Mouse (Mus musculus) hindbrain, postnatal 0 days (tissue): ENCODE measurements around the gene Rtraf. TPM values are rescaled to one million over a fixed set of nuclear protein-coding genes. Genes with fewer than 3 reads are reported as not detected.
A peak's percentile ranks its signal among the peaks of the same experiment; 100 is the strongest.

Experiments used
- ATAC-seq: fragments of 200-750 bp; cut with Nextera tagmentation; 2 replicates; pipeline ENCODE4 v1.8.0; 2017; ENCODE audit warnings: mild to moderate bottlenecking, moderate TSS enrichment, moderate library complexity
- DNase-seq: peaks from one replicate; pipeline ENCODE4 v3.0.0-alpha.2; 2015; ENCODE audit warnings: low spot score
- H3K27ac ChIP-seq: fragments of 300-500 bp; sonication (generic); 2 replicates; pipeline ENCODE4 v1.5.1; 2014; ENCODE audit warnings: mild to moderate bottlenecking
- H3K27me3 ChIP-seq: fragments of 300-500 bp; sonication (generic); 2 replicates; pipeline ENCODE4 v1.6.1; 2014; ENCODE audit warnings: low read length, mixed read lengths; ENCODE audit not compliant: insufficient read depth
- H3K36me3 ChIP-seq: fragments of 300-500 bp; sonication (generic); 2 replicates; pipeline ENCODE4 v1.6.1; 2014; ENCODE audit warnings: low read length, mixed read lengths; ENCODE audit not compliant: insufficient read depth
- H3K4me1 ChIP-seq: fragments of 300-500 bp; sonication (generic); 2 replicates; pipeline ENCODE4 v1.6.1; 2014; ENCODE audit warnings: antibody characterized with exemption, low read length, mixed read lengths; ENCODE audit not compliant: insufficient read depth
- H3K4me2 ChIP-seq: fragments of 300-500 bp; sonication (generic); 2 replicates; pipeline ENCODE4 v1.6.1; 2014; ENCODE audit warnings: low read depth, mild to moderate bottlenecking, low read length, moderate library complexity, mixed read lengths
- H3K4me3 ChIP-seq: fragments of 300-500 bp; sonication (generic); 2 replicates; pipeline ENCODE4 v1.5.1; 2014; ENCODE audit warnings: low read length
- H3K9ac ChIP-seq: fragments of 300-500 bp; sonication (generic); replicated peaks from 2 replicates; pipeline ENCODE4 v1.6.1; 2014; ENCODE audit warnings: mild to moderate bottlenecking, low read length, moderate library complexity, mixed read lengths
- H3K9me3 ChIP-seq: fragments of 300-500 bp; sonication (generic); 2 replicates; pipeline ENCODE4 v1.6.1; 2016; ENCODE audit warnings: low read length, mixed read lengths
- CTCF ChIP-seq: IDR thresholded peaks from 2 replicates; pipeline ENCODE4 v1.5.1; 2016; ENCODE audit warnings: antibody characterized with exemption, control low read depth, low read depth
- WGBS: fragments of 180-500 bp; shearing (Covaris S2); extraction: QIAGEN DNeasy Blood & Tissue Kit; methylation state at CpG from one replicate; pipeline ENCODE4 v1.1.7; 2014; 5-methylcytosine and 5-hydroxymethylcytosine counted together
- polyA plus RNA-seq: library from polyadenylated mRNA; unstranded; fragments of >200 nt; fragmentation: Nextera tagmentation; extraction: Ambion mirVana; gene quantifications from 2 replicates; pipeline ENCODE4 v1.2.1, GENCODE M21; 2015
- total RNA-seq: library from RNA; depleted of rRNA; stranded (reverse); fragments of >200 nt; gene quantifications from 2 replicates; pipeline ENCODE4 v1.2.3, GENCODE M21; 2014

The Rtraf gene
- total and polyA plus RNA-seq, 2 experiments from 2014 or later = 51.5 to 152 TPM

DNA sequence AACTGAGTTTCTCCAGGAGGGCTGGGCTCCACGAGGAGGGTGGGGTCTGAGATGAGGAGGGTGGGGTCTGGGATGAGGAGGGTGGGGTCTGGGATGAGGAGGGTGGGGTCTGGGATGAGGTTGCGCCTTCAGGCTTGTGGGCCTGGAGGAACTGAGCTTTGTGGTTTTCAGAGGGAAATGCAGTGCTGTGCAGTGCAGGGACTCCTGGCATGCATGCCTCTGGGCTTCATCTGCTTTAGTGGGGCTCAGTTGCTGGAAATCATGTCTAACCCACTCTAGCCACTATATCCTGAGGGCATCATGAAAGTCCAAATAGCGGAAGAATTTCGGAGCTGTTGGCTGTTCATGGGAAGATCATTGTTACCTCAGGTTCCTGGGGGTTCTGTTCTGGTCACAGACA, 20.4 kb downstream of the Rtraf start:
- no peak for ATAC-seq
- Histone ChIP-seq H3K9me3 (no peaks in the 10 kb centered on the region), H3K9ac (no peak overlapping the region), H3K4me2 (no peak overlapping the region), H3K27me3 (no peaks in the 10 kb centered on the region), H3K4me1 (no peaks in the 10 kb centered on the region), H3K4me3 (no peak overlapping the region), H3K36me3 (no peaks in the 10 kb centered on the region), H3K27ac (no peak overlapping the region)
- no peak for TF ChIP-seq CTCF
- WGBS = 51% methylated on average over 4 of the region's 4 CpGs
- no peak for DNase-seq

DNA sequence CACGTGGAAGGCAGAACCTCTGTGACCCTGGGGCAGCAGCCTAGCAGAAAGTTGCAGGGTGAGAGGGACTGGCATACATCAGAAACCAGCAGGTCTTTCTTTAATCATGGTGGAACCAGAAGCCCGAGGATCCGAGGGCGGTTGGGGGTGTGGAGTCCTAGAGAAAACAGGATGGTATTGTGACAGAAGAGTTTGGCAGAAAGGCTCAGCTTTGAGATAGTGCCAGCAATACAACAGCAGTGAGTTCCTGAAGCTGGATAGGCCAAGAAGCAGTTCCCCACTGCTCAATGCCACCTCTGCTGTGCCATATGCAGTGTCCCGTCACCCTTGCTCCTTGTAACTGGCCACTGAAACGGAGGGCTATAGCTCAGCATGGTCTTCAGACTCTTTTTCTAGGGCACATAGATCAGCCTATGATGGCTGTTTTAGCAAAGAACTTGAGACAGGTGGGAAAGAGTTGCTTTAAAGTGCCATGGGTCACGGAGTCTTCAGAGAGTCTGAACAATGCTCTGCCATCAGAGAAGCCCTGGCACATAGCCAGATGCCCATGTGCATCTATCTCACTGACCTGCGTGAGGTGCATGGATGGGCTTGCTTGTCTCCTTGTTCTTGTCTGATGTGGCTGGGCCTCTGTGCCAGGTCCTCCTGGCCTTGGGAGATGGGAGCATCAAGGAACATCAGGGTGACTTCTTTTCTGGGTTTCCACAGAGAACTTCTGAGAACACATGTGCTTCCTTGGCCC, 22.0 kb downstream of the Rtraf start:
- ATAC-seq (no peak), DNase-seq (no peak)
- H3K4me1 ChIP-seq = no peaks in the 10 kb centered on the region
- H3K36me3 ChIP-seq = no peaks in the 10 kb centered on the region
- H3K9me3 ChIP-seq = no peaks in the 10 kb centered on the region
- TF ChIP-seq CTCF = no peak
- H3K4me3 ChIP-seq = no peak overlapping the region
- H3K27me3 ChIP-seq = no peaks in the 10 kb centered on the region
- no peak overlapping the region for H3K9ac ChIP-seq
- no peak overlapping the region for H3K27ac ChIP-seq
- WGBS = 64% methylated on average over 8 of the region's 8 CpGs
- H3K4me2 ChIP-seq = no peak overlapping the region

DNA sequence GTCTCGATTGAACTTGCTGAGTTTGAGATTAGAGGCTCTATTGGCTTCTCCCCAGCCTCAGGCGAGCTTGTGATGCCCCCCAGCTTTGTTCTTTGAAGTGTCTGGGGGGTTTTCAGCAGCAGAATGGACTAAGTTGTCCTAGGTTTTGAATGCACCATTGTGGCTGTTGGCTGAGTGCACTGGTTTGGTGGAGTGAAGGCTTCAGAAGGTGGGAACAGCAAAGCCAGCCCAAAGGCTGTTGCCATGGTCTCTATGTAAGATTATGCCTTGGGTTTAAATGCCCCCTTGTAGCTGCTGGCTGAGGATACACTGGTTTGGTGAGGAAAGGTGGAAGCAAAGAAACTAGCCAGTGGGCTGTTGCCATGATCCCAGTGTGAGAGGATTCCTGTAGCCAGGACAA, 23.1 kb downstream of the Rtraf start:
- Histone ChIP-seq H3K4me3 (no peak overlapping the region), H3K4me2 (no peak overlapping the region), H3K36me3 (no peaks in the 10 kb centered on the region), H3K27ac (no peak overlapping the region), H3K4me1 (no peaks in the 10 kb centered on the region), H3K27me3 (no peaks in the 10 kb centered on the region), H3K9me3 (no peaks in the 10 kb centered on the region), H3K9ac (no peak overlapping the region)
- DNase-seq (no peak), ATAC-seq (peak; percentile 61; the same call in 1 of the 2 replicates)
- TF ChIP-seq CTCF = no peak
- 41% methylated on average over 2 of the region's 2 CpGs for WGBS

DNA sequence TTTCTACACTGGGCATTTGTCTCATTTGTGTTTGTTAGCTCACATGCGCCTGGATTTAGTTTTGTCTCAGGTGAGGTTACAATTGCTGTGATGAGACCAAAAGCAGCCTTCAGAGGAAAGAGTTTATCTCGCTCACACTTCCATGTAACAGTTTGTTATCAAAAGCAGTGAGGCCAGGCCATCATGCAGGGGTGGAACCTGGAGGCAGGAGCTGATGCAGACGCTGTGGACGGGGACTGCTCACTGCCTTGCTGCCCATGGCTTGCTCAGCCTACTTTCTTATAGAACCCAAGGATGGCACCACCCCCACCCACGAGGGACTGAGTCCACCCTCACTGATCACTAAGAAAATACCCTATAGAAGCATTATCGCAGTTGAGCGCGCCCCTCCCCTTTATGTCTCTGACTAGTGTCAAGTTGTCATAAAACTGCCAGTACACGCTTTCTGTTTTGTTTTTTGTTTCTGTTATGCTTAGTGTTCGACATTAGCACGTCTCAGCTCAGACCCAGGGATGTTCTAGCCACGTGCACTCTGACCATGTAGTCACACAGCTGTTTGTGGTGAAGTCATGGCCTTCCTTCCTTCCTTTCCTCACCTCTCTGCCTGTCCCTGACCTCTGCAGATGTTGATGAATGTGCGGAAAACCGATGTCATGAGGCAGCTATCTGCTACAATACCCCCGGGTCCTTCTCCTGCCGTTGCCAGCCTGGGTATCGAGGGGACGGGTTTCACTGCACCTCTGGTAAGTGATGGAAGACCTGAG, 26.9 kb downstream of the Rtraf start:
- H3K4me1 ChIP-seq = no peaks in the 10 kb centered on the region
- H3K4me2 ChIP-seq = no peak overlapping the region
- no peak overlapping the region for H3K9ac ChIP-seq
- no peak overlapping the region for H3K27ac ChIP-seq
- H3K27me3 ChIP-seq = no peaks in the 10 kb centered on the region
- ATAC-seq = no peak
- no peak overlapping the region for H3K4me3 ChIP-seq
- H3K9me3 ChIP-seq = no peaks in the 10 kb centered on the region
- DNase-seq = no peak
- TF ChIP-seq CTCF = no peak
- no peaks in the 10 kb centered on the region for H3K36me3 ChIP-seq
- 89% methylated on average over 18 of the region's 18 CpGs for WGBS

DNA sequence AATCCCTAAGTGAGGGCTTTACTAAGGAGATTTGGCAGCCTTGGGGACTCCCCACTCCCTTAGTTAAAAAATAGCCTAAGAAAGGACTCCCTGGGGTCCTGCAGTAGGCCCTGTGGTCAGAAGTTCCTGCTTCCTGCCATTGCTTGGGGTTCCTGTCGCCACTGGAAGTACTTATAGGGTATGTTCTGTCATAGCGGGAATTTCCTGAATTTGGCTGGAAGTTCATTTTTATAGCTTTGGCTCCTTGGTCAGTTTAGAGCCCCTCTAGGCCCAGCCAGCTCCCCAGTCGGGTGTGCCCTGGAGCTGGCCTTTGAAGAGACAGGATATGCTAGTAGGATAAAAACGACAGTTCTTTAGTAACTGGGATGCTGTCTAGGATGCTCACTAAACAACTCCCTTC, 28.7 kb downstream of the Rtraf start:
- no peak overlapping the region for H3K4me2 ChIP-seq
- TF ChIP-seq CTCF = no peak
- DNase-seq (no peak), ATAC-seq (no peak)
- no peaks in the 10 kb centered on the region for H3K9me3 ChIP-seq
- no peak overlapping the region for H3K4me3 ChIP-seq
- H3K4me1 ChIP-seq = no peaks in the 10 kb centered on the region
- WGBS = 75% methylated on average over 4 of the region's 4 CpGs
- no peak overlapping the region for H3K9ac ChIP-seq
- H3K36me3 ChIP-seq = no peaks in the 10 kb centered on the region
- no peaks in the 10 kb centered on the region for H3K27me3 ChIP-seq
- no peak overlapping the region for H3K27ac ChIP-seq

DNA sequence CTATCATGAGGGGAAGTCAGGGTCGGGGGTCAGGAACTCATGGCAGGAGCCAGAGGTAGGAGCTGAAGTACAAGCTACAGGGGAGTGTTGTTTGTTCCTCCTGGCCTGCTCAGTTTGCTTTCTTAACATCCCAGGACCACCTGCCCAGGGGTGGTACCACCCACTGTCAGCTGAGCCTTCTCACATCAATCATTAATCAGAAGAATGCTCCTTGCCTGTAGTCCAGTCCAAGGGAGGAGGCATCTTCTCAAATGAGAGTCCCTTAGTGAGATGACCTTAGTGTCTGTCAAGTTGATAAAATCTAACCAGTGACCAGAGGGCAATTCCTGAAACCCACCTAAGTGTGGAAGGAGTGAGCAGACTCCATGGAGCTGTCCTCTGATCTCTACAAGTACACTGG, 35.2 kb downstream of the Rtraf start:
- H3K27me3 ChIP-seq = no peaks in the 10 kb centered on the region
- H3K4me1 ChIP-seq = no peaks in the 10 kb centered on the region
- H3K4me2 ChIP-seq = no peak overlapping the region
- no peaks in the 10 kb centered on the region for H3K9me3 ChIP-seq
- ATAC-seq (no peak), DNase-seq (no peak)
- 85% methylated on average over 1 of the region's 1 CpGs for WGBS
- no peak for TF ChIP-seq CTCF
- H3K9ac ChIP-seq = no peak overlapping the region
- no peak overlapping the region for H3K27ac ChIP-seq
- H3K4me3 ChIP-seq = no peak overlapping the region
- H3K36me3 ChIP-seq = no peaks in the 10 kb centered on the region
